Mouse (Mus musculus) thymus, adult 2 months (tissue): ENCODE measurements around the gene Rpl32. TPM values are rescaled to one million over a fixed set of nuclear protein-coding genes. Genes with fewer than 3 reads are reported as not detected.

Experiments
- DNase-seq: peaks from one replicate; pipeline ENCODE4 v3.0.0; 2021
- H3K27ac ChIP-seq: fragments of 200-500 bp; 2 replicates; pipeline ENCODE4 v1.5.1; 2012; ENCODE audit warnings: low read length, control low read depth; ENCODE audit not compliant: control insufficient read depth, insufficient read depth
- H3K27me3 ChIP-seq: fragments of 200-500 bp; 2 replicates; pipeline ENCODE4 v1.6.1; 2012; ENCODE audit warnings: mild to moderate bottlenecking, low read length, moderate library complexity, mixed read lengths; ENCODE audit not compliant: control insufficient read depth, insufficient read depth
- H3K36me3 ChIP-seq: fragments of 200-500 bp; 2 replicates; pipeline ENCODE4 v1.6.1; 2012; ENCODE audit warnings: mild to moderate bottlenecking, low read length, moderate library complexity; ENCODE audit not compliant: control insufficient read depth, insufficient read depth
- H3K4me1 ChIP-seq: fragments of 200-500 bp; replicated peaks from 2 replicates; pipeline ENCODE4 v1.6.1; 2012; ENCODE audit warnings: low read length; ENCODE audit not compliant: control insufficient read depth, insufficient read depth
- H3K4me3 ChIP-seq: fragments of 200-500 bp; 2 replicates; pipeline ENCODE4 v1.5.1; 2012; ENCODE audit warnings: mild to moderate bottlenecking, low read length, control low read depth, moderate library complexity; ENCODE audit not compliant: control insufficient read depth, insufficient read depth
- CTCF ChIP-seq: fragments of 200-500 bp; IDR thresholded peaks from 2 replicates; pipeline ENCODE4 v1.5.1; 2012; ENCODE audit warnings: mild to moderate bottlenecking, control low read depth, low read length, moderate library complexity, borderline replicate concordance; ENCODE audit not compliant: control insufficient read depth, poor library complexity, insufficient read depth; ENCODE audit errors: extremely low read depth
- POLR2A ChIP-seq: fragments of 200-500 bp; IDR thresholded peaks from 2 replicates; pipeline ENCODE4 v1.6.1; 2012; ENCODE audit warnings: mild to moderate bottlenecking, low read length, control low read depth, moderate library complexity; ENCODE audit not compliant: control insufficient read depth, poor library complexity, insufficient read depth; ENCODE audit errors: extremely low read depth
- WGBS: fragments of 180-500 bp; shearing (Covaris S2); methylation state at CpG from one replicate; pipeline ENCODE4 v1.1.7; 2018; 5-methylcytosine and 5-hydroxymethylcytosine counted together
- polyA plus RNA-seq: library from polyadenylated mRNA; depleted of rRNA; stranded (reverse); fragments of >200 nt; gene quantifications from 2 replicates; pipeline ENCODE4 v1.2.3, GENCODE M21; 2012

Rpl32 gene
- polyA plus RNA-seq, 1 experiment = 910 TPM

DNA sequence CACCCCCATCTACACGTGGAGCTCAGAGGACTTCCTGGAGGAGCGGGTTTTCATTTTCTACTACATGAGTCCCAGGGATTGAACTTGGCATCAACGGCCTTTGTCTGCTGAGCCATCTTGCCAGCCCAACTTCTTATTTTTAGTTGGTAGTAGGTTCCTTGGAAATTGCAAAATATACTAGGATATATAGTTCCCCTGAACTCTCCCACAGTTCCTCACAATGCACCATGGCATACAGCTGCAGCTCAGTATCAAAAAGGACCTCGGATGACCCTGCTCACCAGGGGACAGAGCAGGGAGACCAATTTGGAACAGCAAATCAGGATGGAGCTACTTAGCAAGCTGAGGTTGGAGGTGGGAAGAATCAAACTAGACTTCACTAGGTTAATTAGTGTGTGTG, 6.5 kb upstream of the Rpl32 start:
- TF ChIP-seq POLR2A (no peak), CTCF (no peak)
- Histone ChIP-seq H3K27me3 (no peaks in the 10 kb centered on the region), H3K4me1 (no peaks in the 10 kb centered on the region; the same call in 1 of the 2 replicates), H3K36me3 (no peaks in the 10 kb centered on the region), H3K27ac (no peak overlapping the region), H3K4me3 (no peak overlapping the region)
- WGBS = 83% methylated on average over 4 of the region's 4 CpGs
- no peak for DNase-seq

DNA sequence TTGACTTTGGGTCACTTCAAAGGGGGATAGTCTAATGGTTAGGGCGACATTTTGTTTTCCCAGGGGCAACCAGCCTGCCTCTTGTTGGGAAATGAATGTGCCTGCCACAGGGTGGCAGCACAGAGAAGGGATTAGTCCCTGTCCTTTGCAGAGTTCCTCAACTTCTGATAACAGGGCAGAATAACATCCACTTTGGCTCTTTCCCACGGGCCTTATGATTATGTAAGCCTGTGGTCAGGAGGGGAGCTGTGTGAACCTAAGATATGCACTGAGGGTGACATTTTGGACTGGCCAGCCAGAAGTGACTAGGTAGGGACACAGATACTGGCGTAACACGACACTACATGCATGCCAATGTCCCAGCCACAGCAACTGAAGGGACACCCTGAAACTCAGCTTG, 5.6 kb upstream of the Rpl32 start:
- 48% methylated on average over 4 of the region's 4 CpGs for WGBS
- Histone ChIP-seq H3K4me3 (no peak overlapping the region), H3K4me1 (no peaks in the 10 kb centered on the region; the same call in 1 of the 2 replicates), H3K36me3 (no peaks in the 10 kb centered on the region), H3K27ac (no peak overlapping the region), H3K27me3 (no peaks in the 10 kb centered on the region)
- TF ChIP-seq POLR2A (no peak), CTCF (no peak)
- peak; percentile 52 for DNase-seq

DNA sequence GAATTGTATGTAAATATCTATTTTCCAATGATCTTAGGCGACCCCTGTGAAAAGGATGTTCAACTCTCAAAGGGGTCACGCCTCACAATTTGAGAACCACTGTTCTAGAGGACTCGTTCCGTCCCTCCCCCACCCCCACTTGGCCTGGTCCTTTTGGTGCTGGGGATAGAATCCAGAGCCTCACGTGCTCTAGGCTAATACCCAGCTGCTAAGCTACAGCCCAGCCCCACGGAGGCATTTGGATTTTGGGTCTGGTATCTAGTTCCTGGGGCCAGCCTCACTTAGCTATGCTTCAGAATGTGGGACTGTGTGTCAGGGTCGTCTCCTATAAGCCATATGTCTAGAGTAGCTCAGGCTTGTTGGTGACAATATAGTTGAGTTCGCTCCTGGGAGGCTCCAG, 3.1 kb upstream of the Rpl32 start:
- no peak overlapping the region for H3K4me3 ChIP-seq
- H3K4me1 ChIP-seq = peaks cover 8% of the 10 kb centered on the region
- WGBS = 93% methylated on average over 8 of the region's 8 CpGs
- TF ChIP-seq CTCF (no peak), POLR2A (no peak)
- H3K36me3 ChIP-seq = peaks cover 9% of the 10 kb centered on the region
- no peak for DNase-seq
- H3K27ac ChIP-seq = no peak overlapping the region
- no peaks in the 10 kb centered on the region for H3K27me3 ChIP-seq

DNA sequence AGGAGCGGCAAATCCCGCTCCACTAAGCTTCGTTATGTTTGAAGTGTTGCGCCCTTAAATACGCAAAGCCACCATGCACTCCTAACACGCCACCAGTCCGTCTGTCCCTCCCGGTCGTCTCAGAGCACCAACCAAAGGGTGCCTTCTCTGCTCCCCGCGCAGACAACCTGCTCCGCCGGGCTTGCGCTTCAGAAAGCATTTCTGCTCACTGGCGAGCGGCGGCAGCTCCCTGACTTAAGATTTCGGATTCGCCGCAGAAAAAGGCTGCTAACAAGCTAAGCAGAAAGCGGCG, 405 bp downstream of the Rpl32 start:
- Histone ChIP-seq H3K4me3 (peak overlapping the region; percentile 76), H3K27ac (no peak overlapping the region), H3K36me3 (peaks cover 32% of the 10 kb centered on the region), H3K27me3 (no peaks in the 10 kb centered on the region), H3K4me1 (peaks cover 10% of the 10 kb centered on the region)
- DNase-seq = no peak
- TF ChIP-seq CTCF = no peak
- no peak for TF ChIP-seq POLR2A
- WGBS = under 1% methylated on average over 22 of the region's 22 CpGs

DNA sequence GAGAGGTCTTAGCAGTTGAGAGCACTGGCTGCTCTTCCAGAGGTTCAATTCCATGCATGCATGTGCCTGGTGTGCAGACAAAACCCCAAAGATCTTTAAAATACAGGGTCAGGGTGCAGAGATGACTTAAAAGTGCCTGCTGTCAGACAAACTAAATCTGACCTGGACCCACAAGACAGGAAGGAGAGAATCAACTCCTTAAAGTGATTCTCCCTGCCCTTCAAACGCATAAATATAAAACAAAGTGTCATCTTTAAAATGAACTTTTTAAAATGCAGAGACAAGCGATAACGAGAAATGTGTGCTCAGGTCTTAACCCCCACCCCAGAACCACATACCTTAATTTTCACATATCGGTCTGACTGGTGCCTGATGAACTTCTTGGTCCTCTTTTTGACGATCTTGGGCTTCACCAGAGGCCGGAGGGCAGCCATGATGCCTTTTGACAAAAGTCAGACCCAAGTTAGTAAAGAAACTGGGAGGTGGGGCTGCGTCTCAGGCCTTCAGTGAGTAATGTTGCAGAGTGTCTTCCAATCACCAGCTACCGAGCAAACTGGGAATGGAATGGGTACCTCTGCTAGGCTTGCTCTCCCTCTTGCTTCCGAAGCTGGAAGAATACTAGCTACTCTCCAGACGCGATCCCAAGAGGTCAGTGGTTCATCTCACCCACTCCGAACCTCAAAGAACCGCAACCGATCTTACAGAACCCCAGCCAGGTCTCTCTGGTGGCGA, 917 bp downstream of the Rpl32 start:
- peaks cover 10% of the 10 kb centered on the region for H3K4me1 ChIP-seq
- TF ChIP-seq CTCF (no peak), POLR2A (no peak)
- no peak overlapping the region for H3K27ac ChIP-seq
- no peaks in the 10 kb centered on the region for H3K27me3 ChIP-seq
- H3K36me3 ChIP-seq = peaks cover 32% of the 10 kb centered on the region
- no peak for DNase-seq
- 3% methylated on average over 15 of the region's 15 CpGs for WGBS
- peak overlapping the region; percentile 76 for H3K4me3 ChIP-seq

DNA sequence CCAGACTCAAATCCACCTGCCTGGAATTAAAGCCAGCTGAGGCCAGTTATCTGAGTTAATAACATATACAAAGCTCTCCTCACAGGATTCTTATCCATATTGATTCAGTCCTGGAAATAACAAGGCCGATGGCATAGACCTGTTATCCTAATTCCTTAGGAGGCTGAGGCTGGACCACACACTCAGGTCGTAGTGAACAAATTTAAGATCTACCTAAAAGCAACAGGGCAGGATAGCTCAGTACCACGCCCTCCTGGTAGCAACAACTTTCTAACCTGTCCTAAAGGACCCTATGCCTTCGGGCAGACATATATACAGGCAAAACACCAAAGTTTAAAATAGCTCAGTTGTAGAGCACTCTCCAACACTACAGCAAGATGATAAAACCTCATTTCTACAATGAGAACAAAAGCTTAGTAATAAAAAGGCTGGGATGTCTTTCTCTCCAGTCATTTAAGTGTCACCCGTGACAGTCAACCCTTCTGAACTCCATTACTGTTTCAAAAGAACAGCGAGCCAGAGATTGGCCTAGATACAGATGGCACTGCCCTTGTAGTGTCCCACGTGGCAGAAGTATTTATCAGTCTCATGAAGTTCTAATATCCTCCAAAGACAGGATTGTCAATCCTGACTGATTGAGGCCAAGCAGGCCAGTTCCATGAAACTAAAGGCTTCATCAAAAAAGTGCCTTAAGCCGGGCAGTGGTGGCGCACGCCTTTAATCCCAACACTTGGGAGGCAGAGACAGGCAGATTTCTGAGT, 3.9 kb downstream of the Rpl32 start:
- Histone ChIP-seq H3K36me3 (peaks cover 37% of the 10 kb centered on the region), H3K27me3 (no peaks in the 10 kb centered on the region), H3K4me1 (peaks cover 10% of the 10 kb centered on the region), H3K27ac (no peak overlapping the region), H3K4me3 (no peak overlapping the region)
- TF ChIP-seq CTCF (no peak), POLR2A (no peak)
- WGBS = 89% methylated on average over 10 of the region's 10 CpGs
- DNase-seq = no peak
